Mouse (Mus musculus) left cerebral cortex, postnatal 25 days (tissue): ENCODE data around the gene Crb3. TPM values are rescaled to one million over a fixed set of nuclear protein-coding genes. Genes with fewer than 3 reads are reported as not detected.
"Not testable (repeated sequence)": the region's sequence is repeated elsewhere in the genome, so short reads cannot be mapped to it uniquely, and the experiment has no call there.

ENCODE experiments used
- DNase-seq, 2 experiments: peaks; one replicate each; pipeline ENCODE4 v3.0.0; 2022; ENCODE audit warnings: low spot score in 2 of 2, mixed read lengths in 1 of 2
- intact Hi-C: fragments of 180-260 bp; cut with DNase I; formaldehyde crosslinking; loops from one replicate; pipeline ENCODE4 v1.15.1; 2025
- total RNA-seq, 2 experiments: library from RNA; stranded (reverse); gene quantifications; 2 replicates each; pipeline ENCODE4 v1.2.3; 2021

The Crb3 gene
- total RNA-seq = 1 to 10 TPM; 1.2 to 2.4 TPM

DNA sequence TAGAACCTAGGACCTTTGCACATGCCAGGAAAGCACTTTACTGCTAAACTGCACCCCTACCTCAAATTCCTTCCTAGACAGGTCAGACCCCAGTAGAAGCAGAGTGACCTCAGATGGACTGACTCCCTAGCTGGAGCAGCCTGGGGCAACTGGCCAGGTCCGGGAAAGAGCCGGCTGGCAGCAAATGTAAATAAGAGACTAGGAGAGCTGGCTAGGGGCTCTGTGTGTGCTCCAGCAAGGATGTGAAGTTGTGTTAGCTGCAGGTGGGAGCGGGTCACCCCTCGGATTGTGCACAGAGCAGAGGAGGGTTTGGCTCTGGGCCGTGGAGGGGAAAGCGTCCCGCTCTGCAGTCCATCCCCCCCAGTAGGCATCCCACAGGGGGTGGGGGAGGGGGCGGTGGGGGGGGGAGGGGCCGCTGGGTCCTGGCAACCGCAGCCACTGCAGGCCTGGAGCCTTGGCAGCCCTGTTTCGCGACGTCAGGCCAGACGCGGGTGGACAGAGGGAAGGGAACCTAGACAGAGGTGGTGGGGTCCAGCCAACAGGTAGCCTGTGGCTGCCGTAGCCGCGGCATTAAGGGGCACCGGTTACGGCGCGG lies at the start of gene Crb3:
Gene Crb3 (plus strand): TSS at position 215 of the 595 bp plus-strand sequence.
- intact Hi-C loops = loop anchor here (1.0 kb wide), 2 partner anchors 28 to 48 kb away; partner anchors contain the start of genes Gm17949, Gtf2f1 and Khsrp
- DNase-seq = peak in 1 of 2 experiments; percentile 29

DNA sequence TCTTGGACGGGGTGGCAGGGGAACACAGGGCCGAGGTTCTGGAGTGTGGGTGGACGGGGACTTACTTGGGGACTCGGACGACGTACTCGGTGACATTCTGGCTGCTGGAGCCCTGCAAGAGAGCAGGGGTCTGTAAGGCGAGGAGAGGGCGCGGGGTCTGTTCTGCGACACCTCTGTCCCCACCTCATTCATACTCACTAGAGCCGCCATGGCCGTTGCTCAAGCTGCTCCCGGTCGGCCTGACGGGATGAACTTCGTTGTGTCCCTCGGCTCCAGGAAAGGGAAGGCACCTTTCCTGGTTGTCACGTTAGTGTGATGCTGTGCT lies 48.0 kb upstream of the Crb3 start:
- DNase-seq = no peak
- intact Hi-C loops = loop anchor here (1.0 kb wide), 3 partner anchors 14 to 48 kb away; partner anchors contain the start of genes Alkbh7, Clpp, Crb3 and Slc25a23

DNA sequence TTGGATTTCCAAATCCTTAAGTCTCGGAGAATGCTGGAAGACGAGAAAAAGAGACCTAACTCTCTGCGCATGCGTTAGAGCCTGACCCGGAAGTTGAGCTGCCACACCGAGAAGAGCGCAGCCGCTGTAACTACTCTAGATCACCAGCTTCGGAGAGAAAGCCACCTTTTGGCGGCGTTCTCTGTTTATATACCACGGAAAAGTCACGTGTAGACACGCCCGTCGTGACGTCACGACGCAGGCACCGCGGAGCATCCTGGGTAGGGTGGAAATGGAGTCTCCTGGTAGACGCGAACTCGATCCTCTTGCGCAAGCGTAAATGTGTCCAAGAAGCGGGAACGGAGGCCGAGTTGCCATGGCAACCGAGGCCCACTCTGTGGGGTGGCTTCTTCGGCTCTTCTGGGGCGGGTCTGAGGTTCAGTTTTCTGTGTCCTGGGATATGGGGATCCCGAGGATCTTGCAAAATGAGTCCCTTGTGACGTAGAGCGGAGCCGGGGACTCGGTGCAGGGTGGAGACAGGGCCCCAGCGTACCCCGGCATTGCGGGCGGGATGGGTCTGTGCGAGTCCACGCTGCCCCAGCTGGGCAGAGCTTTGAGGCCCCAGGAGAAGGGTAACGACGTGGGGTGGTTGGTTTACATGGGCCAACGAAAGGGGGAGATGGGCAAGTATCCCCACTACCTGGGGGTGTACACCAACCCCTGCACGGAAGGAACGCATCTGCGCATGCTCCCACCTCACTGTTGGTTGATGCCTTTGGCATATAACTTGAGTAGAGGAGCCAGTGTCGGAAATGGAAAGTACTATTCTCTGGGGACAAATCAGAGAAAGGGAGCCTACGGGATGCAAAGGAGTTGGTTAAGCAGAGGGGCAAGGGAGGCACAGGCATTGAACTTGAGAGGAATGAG lies 47.4 kb upstream of the Crb3 start, which contains the start of the genes Gtf2f1 and Gm17949:
Gene Gtf2f1 (minus strand): TSS at position 53 of the 906 bp plus-strand sequence.
Gene Gm17949 (plus strand): TSS at position 234 of the 906 bp plus-strand sequence.
- intact Hi-C loops = loop anchor here (1.0 kb wide), 3 partner anchors 14 to 48 kb away; partner anchors contain the start of genes Alkbh7, Clpp, Crb3 and Slc25a23
- peak; percentile 95 to 99 for DNase-seq

DNA sequence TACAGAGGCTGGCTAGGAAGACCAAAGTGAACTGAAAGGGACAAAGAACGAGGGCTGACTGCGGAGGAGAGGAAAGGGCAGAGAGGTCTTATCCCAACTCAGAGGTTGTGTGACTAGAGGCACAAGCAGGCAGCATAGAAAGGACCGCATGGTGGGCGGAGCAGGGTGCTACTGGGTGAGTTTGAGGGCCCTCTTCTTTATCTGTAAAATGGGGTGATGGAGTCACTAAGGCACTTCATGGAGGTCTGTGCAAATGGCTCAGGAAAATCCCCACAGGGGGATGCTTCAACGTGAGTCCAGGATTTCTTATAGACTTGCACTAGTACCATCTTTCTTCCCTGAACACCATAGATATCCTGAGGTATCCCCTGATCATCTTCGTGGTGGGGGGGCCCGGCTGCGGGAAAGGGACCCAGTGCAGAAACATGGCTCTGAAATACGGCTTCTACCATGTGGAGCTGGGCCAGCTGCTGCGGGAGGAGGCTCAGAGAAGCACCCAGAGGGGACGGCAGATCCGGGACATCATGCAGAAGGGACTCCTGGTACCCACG lies 46.6 kb upstream of the Crb3 start:
- no peak for DNase-seq
- intact Hi-C loops = no loop called here

DNA sequence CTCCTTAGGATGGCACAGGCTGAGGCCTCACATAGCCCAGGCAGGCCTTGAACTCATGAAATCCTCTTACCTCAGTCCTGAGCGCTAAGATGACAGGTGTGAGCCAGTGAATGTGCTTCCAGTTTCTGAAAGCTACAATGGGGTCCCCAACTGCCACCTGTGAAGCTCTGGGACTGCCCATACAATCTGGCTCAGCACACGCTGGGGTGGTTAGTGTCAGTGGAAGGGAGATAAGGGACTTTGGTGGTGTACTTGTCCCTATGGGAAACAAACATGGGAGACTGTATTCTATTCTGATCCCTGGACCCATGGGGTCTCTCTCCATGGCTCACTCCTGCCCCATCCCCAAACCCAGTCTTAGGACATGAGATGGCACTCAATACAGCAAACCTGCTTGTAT lies 39.2 kb upstream of the Crb3 start:
- intact Hi-C loops = no loop called here
- DNase-seq = no peak

DNA sequence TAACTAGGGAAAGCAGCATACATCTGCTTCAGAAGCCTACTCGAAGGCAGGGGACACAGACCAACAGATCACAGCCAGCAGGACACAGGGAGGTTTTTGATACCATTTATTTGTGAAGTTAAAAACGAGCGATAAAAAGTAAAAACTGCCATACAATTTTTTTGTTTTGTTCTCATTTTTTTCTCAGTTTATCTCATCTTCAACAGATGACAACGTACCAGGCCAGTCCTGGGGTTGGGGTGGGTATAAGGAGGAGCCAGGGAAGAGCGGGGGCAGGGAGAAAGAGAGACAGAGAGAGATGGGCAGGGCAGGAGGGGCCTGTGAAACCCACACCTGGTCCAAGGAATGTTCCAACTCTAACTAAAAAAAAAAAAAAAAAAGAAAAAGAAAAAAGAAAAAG lies 37.9 kb upstream of the Crb3 start:
- no peak for DNase-seq
- intact Hi-C loops = no loop called here

DNA sequence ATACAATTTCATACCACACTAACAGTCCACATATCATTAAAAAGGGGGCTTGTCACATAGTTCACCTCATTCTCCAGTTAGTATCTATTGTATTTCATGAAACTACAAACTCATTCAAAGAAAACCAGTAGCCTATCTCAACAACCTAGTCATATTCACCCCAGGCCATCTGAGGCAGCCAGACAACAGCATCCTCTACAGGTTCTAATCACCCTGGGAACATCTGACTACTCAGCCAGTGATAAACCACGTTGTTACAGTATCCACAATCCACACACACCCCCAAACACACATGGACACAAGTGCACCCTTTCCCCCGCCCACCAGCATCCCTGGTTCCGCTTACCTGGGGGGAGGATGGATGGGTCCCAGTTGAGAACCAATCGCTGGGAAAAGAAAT lies 31.4 kb upstream of the Crb3 start:
- intact Hi-C loops = no loop called here
- DNase-seq = no peak

DNA sequence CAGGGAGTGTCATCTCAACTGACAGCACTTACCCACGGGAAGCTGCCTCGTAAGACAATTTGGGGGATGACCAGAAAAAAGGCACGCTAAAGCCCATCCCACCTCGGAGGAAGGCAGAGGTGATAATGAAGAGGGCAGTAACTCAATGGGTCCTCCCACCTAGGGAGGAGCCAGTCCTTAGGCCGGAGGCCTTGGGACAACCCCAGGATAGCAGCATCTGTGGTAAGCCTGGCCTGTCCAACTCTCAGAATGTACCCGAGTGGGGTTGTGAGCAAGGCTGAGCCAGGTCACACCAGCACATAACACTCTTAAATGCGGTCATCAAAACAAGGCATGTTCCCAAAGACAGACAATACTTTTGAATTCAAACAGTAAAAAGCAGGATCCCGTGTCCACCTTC lies 29.2 kb upstream of the Crb3 start:
- intact Hi-C loops = no loop called here
- DNase-seq = no peak

DNA sequence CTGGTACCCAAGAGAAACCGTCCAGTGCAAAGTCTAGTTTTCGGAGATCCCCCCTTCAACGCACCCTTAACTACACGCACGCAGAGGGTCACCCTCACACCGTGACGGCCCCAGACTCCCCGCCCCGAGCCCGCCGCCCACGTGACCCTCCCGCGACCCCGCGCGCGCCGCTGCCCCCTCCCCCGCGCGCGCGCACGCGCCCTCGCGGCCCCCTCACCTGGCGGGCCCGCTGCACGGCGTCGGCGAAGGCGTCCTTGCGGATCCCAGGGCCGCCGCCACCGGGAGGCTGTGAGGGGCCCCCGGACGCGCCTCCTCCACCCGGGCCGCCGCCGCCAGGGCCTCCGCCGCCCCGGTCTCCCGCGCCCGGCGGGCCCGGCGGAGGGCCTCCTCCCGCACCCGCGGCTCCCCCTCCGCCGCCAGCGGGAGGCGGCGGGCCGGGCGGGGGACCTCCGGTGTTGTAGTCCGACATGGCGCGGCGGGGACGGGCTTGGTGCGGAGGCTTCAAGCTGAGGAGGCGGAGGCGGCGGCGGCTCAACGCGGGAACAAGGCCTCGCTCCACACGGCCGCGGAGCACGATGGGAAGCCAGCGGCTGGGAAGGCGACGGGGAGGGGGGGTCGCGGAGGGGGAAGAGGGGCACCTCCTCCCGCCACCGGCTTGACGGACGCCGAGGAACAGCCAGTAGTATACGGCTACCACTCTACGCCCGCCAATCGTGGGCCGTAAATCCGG lies 27.8 kb upstream of the Crb3 start, which contains the start of gene Khsrp:
Gene Khsrp (minus strand): TSS at position 592 of the 730 bp plus-strand sequence.
- peak in 1 of 2 experiments; percentile 28 for DNase-seq
- intact Hi-C loops = loop anchor here (1.0 kb wide), 1 partner anchor 28 kb away; the partner anchor contains the start of genes Crb3 and Slc25a23

DNA sequence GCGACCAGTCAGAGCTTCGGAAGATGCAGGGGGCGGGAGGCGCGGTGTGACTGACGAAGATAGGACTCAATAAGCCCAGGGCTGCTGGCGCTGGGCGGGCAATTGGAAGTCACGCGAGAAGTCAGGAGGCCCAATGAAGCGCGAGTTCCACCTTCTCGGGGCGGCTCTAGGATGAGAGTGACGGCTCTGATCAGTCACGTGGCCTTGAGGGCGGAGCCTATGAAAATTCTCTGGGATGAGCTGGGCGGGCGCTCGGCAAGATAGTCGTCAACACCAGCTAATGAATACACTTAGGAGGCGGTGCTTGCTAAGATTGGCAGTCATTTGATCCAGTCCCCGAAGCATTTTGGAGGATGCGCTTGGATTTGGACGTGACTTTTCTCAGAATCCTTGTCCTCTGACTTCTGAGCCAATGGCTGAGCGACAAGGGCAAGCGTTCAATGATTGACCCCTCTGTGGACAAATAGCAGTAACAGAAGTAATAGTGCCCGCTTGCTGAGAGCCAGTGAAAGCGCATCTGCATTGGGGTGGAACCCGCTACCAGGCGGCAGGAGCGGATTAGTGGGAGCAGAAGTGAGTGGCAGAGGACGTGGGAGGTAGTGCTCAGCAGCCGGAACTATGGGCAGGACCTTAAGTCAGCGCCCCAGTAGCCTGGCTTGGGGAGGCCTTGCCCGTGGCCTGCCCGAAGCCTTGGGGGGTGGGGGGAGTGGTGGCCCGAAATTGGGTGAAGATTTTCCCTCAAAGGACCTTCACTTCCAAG lies 27.1 kb upstream of the Crb3 start:
- DNase-seq = peak; percentile 100
- intact Hi-C loops = loop anchor here (1.0 kb wide), 1 partner anchor 27 kb away; the partner anchor contains the start of genes Crb3 and Slc25a23

DNA sequence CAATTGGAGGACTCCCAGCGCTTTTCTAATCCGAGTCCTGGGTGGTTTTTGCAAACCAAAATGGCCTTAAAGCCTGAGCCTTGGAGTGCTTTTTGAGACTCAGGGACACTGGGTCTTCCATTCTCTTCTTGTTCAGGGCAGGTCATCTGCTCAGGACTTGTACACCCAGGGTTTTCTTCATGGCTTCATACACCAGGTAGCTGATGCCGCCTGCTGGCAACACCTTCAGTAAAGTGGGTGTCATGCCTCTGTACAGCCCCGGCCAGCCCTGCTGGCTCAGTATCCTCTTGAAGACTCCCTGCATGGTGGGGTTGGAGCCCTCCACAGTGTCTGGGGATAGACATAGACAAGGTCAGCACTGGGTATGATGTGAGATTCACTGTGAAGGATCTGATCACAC lies 26.1 kb upstream of the Crb3 start:
- no peak for DNase-seq
- intact Hi-C loops = no loop called here

DNA sequence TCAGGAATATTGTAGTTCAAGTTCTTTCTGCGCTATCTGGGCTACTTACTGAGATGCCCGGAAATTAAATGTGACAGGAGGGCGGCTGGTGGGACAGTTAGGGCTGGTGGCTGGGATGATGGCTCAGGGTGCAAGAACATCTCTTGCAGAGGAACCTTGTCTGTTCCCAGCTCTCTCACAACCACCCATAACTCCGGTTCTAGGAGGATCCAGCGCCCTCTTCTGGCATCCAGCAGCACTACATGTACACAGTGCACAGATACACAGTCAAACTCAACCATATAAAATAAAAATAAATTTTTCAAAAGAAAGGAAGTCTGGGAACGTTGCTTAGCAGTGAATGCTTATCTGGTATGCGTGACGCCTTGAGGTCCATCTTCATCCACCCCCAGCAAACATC lies 19.9 kb upstream of the Crb3 start:
- intact Hi-C loops = no loop called here
- no peak for DNase-seq

DNA sequence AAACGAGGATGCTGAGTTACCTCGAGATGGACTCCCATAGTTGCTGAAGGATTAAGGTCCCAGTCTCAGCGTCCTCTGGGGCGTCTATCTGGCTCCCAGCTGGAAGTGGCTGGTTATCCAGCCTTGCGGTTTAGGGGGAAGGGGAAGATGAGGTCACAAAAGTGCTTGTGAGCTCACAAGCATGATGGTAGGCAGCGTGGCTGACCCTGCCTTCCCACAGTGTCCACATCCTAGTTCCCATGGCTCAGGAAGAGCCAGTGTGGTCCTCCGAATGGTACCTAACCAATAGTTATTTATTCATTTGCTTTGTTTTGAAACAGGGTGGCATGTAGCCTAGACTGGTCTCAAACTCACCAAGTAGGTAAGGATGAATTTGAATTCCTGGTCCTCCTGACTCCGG lies 17.4 kb upstream of the Crb3 start, which contains the start of gene Slc25a41:
Gene Slc25a41 (minus strand): TSS at position 101 of the 400 bp plus-strand sequence.
- intact Hi-C loops = no loop called here
- no peak for DNase-seq

DNA sequence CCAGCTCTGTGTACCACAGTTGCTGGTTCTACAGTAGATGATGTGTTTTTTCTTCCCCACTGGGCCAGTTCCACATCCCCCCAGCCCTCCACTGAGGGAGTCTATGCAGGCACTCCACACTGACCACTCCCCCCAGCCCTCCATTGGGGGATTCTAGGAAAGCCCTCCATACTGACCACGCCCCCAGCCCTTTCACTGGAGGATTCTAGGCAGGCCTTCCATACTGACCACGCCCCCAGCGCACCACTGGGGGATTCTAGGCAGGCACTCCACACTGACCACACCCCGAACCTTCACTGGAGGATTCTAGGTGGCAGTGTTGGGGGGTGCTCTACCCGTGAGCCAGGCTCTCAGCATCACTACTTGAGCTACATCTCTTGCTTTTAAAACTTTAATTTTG lies 11.5 kb upstream of the Crb3 start:
- intact Hi-C loops = no loop called here
- DNase-seq = no peak

DNA sequence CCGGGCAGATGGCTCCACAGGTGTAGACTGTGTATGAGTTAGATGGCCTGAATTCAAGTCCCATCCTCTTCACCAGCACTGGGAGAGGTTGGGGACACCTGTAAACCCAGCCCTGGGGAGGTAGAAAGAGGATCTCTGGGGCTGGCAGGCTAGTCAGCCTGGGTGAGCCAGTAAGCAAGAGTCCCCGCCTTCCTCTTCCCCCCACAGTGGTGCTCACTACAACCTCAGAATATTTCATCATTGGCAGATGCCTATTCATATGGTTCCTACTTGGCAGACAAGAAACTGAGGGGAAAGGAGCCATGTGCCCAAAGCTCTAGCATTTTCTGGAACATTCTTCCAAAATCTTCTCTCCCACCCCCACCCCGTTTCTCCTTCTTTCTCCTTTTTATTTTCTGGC lies 10.1 kb upstream of the Crb3 start:
- DNase-seq = no peak
- intact Hi-C loops = no loop called here

DNA sequence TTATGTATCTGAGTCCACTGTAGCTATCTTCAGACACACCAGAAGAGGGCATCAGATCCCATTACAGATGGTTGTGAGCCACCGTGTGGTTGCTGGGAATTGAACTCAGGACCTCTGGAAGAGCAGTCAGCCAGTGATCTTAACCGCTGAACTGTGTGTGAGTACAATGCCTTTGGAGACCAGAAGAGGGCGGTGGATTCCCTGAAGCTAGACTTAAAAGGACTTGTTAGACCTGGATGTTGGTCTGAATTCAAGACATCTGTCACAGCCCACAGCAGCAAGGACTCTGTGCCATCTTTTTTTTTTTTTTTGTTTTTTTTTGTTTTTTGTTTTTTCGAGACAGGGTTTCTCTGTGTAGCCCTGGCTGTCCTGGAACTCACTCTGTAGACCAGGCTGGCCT lies 7.2 kb upstream of the Crb3 start:
- intact Hi-C loops, DNase-seq: not testable (repeated sequence)

DNA sequence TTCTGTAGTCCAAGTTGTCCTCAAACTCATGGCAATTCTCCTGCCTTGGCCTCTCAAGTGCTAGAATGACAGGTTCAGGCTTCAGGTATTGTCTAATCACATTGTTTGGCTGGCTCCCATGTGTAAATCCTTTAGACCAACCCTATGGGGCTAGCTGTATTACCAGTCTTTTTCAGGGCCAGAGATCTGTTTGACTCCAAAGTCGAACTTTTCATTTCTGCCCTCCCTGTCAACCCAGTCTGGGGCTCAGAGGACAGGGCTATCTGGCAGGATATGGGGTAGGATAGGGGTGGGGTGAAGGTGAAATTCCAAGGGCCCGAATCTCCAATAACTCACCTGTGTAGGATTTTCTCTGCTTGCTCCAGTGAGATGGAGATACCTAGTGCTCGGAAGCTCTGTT lies 2.7 kb upstream of the Crb3 start:
- no peak for DNase-seq
- intact Hi-C loops = no loop called here

DNA sequence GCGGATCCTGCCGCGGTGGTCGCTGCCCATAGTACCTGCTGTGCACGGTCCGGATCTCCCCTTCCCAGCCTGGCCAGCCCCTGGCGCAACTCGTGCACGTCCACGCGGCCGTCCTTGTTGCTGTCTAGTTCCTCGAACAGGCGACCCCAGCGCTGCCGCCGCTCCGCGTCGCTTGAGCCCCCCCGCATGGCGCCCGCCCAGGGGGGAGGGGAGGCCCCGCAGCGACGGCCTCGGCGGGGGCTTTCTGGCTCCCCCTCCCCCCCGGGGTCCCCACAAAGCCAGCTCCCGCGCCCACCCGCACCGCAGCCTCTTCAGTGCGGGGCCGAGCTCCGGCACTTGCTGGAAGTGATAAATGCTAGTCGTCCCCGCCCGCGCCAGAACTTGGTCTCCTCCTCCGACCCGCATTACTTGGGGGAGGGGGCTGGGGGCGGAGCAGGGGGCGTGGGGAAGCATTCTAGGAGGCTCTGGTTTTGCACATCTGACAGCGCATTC lies 627 bp downstream of the Crb3 start, which contains the start of gene Slc25a23:
Gene Slc25a23 (minus strand): TSS at position 378 of the 492 bp plus-strand sequence.
- peak; percentile 78 to 79 for DNase-seq
- intact Hi-C loops = loop anchor here (1.0 kb wide), 2 partner anchors 28 to 48 kb away; partner anchors contain the start of genes Gm17949, Gtf2f1 and Khsrp
